Mouse (Mus musculus) cerebellum, adult 2 months (tissue): ENCODE measurements around the gene Zdhhc18.

Source experiments
- CTCF ChIP-seq: fragments of 200-500 bp; IDR thresholded peaks from 2 replicates; pipeline ENCODE4 v1.5.1; 2011; ENCODE audit warnings: low read depth, mild to moderate bottlenecking, control low read depth, low read length, moderate library complexity, borderline replicate concordance; ENCODE audit not compliant: insufficient read depth
- POLR2A ChIP-seq: fragments of 200-500 bp; IDR thresholded peaks from 2 replicates; pipeline ENCODE4 v1.6.1; 2011; ENCODE audit warnings: low read length, control low read depth, borderline replicate concordance; ENCODE audit not compliant: insufficient read depth

GRCm38 (mm10) chr4:133676189-133676588, 26.2 kb upstream of the Zdhhc18 start:
- TF ChIP-seq CTCF (no peak), POLR2A (no peak)
